Mouse (Mus musculus) macrophage (primary cell): Measurements from ENCODE around the gene Gatad1. TPM values are rescaled to one million over a fixed set of nuclear protein-coding genes. Genes with fewer than 3 reads are reported as not detected.
"Not testable (repeated sequence)": the region's sequence is repeated elsewhere in the genome, so short reads cannot be mapped to it uniquely, and the experiment has no call there.

Experiments used
- H3K27ac ChIP-seq: fragments of 350-480 bp; formaldehyde crosslinking; 2 replicates; pipeline ENCODE4 v1.9.0; 2021
- H3K36me3 ChIP-seq: fragments of 350-480 bp; formaldehyde crosslinking; 2 replicates; pipeline ENCODE4 v1.9.0; 2021; ENCODE audit errors: inconsistent target
- H3K4me3 ChIP-seq: fragments of 350-480 bp; formaldehyde crosslinking; 2 replicates; pipeline ENCODE4 v1.9.0; 2021; ENCODE audit errors: inconsistent target
- H3K79me2 ChIP-seq: fragments of 350-480 bp; formaldehyde crosslinking; 2 replicates; pipeline ENCODE4 v1.9.0; 2021; ENCODE audit errors: inconsistent target
- WGBS: methylation state at CpG from one replicate; pipeline ENCODE4 v1.1.7; 2026; ENCODE audit warnings: inconsistent platforms; ENCODE audit not compliant: missing documents; 5-methylcytosine and 5-hydroxymethylcytosine counted together
- polyA plus RNA-seq: library from polyadenylated mRNA; stranded (reverse); fragments of 250-400 nt; gene quantifications from 3 replicates; pipeline ENCODE4 v1.2.4, GENCODE M21; 2018; ENCODE audit warnings: inconsistent platforms
- total RNA-seq, 78 experiments: library from RNA; depleted of rRNA; stranded (reverse); fragments of 250-400 nt; gene quantifications; 1 replicate in 9 of 78; 2 replicates in 24 of 78; 3 replicates in 43 of 78; 4 replicates in 2 of 78; pipeline ENCODE4 v1.2.4; 2018; ENCODE audit warnings: inconsistent platforms in 56 of 78

Gatad1 gene
- total RNA-seq (2018; cell fraction: chromatin; rRNA removed): 10 to 100 TPM in 16 of 26 experiments, 1 to 10 TPM in 10; 2.3 to 31.0 (median 13.1) TPM
- 100 to 1,000 TPM in 9 of 26 experiments, 10 to 100 TPM in 17; 64.6 to 126 (median 94.0) TPM for total RNA-seq (2018; cell fraction: cytosol; rRNA removed)
- 10 to 100 TPM; 14.2 to 59.6 (median 29.2) TPM for total RNA-seq (2018; cell fraction: nucleus; rRNA removed)
- 60.5 to 147 TPM (median 87.0 TPM) in 3 replicates for polyA plus RNA-seq

GRCm38 (mm10) chr5:3657085-3657484 is at the start of gene Gatad1:
Gene Gatad1 (minus strand): TSS chr5:3657185.
- no peak within 1 kb of the TSS for H3K27ac ChIP-seq
- 95% methylated on average over 5 of the region's 5 CpGs for WGBS
- H3K79me2 ChIP-seq: no peaks in the 10 kb centered on the region
- H3K4me3 ChIP-seq: no peak within 1 kb of the TSS
- H3K36me3 ChIP-seq: no peaks in the 10 kb centered on the region

- Histone ChIP-seq H3K27ac (no peak overlapping the region), H3K79me2 (no peaks in the 10 kb centered on the region), H3K36me3 (peaks cover 45% of the 10 kb centered on the region), H3K4me3 (no peak overlapping the region)
- WGBS: 96% methylated on average over 4 of the region's 4 CpGs
Observed at GRCm38 (mm10) chr5:3702180-3702579, 45.2 kb upstream of the Gatad1 start.

DNA sequence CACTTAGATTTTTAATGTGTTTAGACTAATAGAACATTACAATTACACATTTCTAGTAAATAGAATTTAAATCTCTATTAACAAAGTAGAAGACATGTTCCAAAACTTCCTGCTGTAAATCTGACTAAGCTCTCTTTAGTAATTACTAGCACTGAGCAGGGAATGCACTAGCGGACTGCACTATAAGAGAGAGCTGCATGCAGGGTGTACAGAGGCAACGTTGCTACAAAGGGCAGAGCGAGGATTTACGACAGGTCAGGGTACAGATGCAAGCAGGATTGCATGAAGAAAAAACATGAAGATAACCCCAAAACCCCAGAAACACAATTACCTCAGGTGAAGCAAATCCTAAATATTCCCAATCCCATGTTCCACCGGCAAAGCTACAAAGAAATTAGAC is 43.0 kb upstream of the Gatad1 start:
- 97% methylated on average over 5 of the region's 5 CpGs for WGBS
- peaks cover 44% of the 10 kb centered on the region for H3K36me3 ChIP-seq
- no peaks in the 10 kb centered on the region for H3K79me2 ChIP-seq
- no peak overlapping the region for H3K4me3 ChIP-seq
- H3K27ac ChIP-seq: no peak overlapping the region

- H3K79me2 ChIP-seq: no peaks in the 10 kb centered on the region
- H3K4me3 ChIP-seq: no peak overlapping the region
- WGBS: 72% methylated on average over 3 of the region's 3 CpGs
- H3K36me3 ChIP-seq: peaks cover 52% of the 10 kb centered on the region
- H3K27ac ChIP-seq: no peak overlapping the region
Observed at GRCm38 (mm10) chr5:3696031-3696430, 39.0 kb upstream of the Gatad1 start.

DNA sequence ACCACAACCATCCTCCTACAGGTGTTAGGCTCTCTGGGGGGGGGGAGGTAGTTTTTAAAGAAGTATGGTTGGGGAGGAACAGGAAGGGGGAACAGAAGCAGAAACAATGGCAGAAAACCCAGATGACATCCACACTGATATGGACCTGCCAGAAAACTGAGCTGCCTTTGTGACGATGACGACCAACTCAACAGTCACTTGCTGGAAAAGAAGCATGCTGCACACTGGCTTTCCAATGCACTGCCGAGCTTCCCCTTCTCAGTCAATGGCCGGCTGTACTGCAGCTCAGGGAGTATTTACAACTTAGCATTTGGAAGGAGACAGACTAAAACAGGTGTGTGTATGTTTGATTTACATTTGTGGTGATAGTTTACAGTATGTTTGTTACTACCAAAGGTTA is 38.2 kb upstream of the Gatad1 start:
- WGBS: 71% methylated on average over 4 of the region's 4 CpGs
- Histone ChIP-seq H3K79me2 (no peaks in the 10 kb centered on the region), H3K4me3 (no peak overlapping the region), H3K36me3 (peaks cover 47% of the 10 kb centered on the region), H3K27ac (no peak overlapping the region)

DNA sequence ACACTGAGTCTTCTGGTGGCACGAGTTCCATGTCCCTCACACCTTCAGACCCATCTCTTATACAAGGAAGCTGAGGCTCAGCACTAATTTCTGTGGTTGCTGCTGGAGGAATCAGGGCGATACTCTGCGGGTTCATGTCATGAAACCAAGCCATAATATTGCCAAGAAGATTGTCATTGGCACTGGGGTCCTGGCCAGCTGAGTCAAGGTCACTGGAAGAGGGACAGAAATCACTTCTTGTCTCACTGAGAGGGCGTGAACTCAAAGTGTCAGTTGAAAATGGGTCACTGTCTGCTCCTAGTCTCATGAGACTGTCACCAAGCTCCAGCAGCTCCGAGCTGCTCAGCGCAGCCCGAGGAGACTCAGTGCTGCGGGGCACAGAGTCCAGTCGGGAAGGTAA is 36.0 kb upstream of the Gatad1 start:
- Histone ChIP-seq H3K27ac (no peak overlapping the region), H3K36me3 (peaks cover 43% of the 10 kb centered on the region), H3K4me3 (no peak overlapping the region), H3K79me2 (no peaks in the 10 kb centered on the region)
- 96% methylated on average over 9 of the region's 9 CpGs for WGBS

DNA sequence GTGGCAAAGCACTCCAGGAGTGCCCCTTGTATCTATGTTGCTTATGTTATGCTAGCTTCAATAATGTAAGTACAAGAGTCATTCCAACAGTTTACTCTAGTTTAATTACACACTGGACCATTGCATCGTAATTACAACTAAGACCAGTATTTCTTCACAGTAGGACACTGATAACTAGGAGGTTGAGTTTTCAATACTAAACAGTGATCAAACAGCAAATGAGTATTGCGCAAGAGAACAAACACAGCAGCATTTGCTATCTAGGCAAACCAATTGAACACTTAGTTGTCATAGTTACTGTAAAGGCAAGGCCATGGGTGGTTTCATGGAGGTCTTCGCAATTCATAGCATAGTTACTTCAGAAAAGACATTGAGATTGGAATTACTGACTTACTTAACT is 34.3 kb upstream of the Gatad1 start:
- Histone ChIP-seq H3K27ac (no peak overlapping the region), H3K79me2 (no peaks in the 10 kb centered on the region), H3K36me3 (peaks cover 43% of the 10 kb centered on the region), H3K4me3 (no peak overlapping the region)
- 97% methylated on average over 3 of the region's 3 CpGs for WGBS

GRCm38 (mm10) chr5:3688298-3688697 is 31.3 kb upstream of the Gatad1 start:
- Histone ChIP-seq H3K36me3 (peaks cover 20% of the 10 kb centered on the region), H3K27ac (no peak overlapping the region), H3K4me3 (no peak overlapping the region), H3K79me2 (no peaks in the 10 kb centered on the region)
- WGBS: 66% methylated on average over 8 of the region's 8 CpGs

DNA sequence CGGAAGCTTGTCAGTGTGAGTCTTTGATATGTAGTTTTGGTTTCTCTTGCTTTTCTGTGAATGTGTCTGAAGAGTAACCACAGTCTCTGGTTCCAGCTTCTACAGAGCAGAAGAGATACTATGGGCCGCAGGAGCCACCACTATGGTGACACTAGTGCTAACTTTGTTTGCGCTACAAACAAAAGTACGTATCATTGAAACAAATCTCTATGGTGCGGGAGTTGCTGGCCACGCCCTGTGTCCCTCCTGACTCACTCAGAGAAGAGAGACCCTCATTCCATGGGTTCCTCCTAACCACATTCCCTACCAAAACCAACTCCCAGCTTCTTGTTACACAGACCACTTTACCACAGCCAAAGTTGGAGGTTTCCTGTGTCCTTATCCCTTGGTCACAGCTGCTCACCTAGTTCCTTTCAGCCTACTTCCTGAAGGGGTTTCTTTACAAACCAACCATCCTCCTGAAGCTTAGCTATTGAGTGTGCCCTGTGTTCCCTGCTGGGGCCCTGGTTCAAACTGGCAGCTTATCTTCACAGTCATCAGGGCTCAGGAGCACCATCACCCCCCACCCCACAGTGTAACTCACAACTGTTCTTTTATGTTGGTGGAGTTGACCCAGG is 13.1 kb upstream of the Gatad1 start:
- H3K27ac ChIP-seq: no peak overlapping the region

GRCm38 (mm10) chr5:3666585-3666984 is 9.6 kb upstream of the Gatad1 start:
- 78% methylated on average over 12 of the region's 12 CpGs for WGBS
- Histone ChIP-seq H3K4me3 (no peak overlapping the region), H3K79me2 (no peaks in the 10 kb centered on the region), H3K27ac (no peak overlapping the region), H3K36me3 (no peaks in the 10 kb centered on the region)

More for the DNA sequence above, 13.1 kb upstream of the Gatad1 start:
- Histone ChIP-seq H3K36me3 (no peaks in the 10 kb centered on the region), H3K4me3 (no peak overlapping the region), H3K79me2 (no peaks in the 10 kb centered on the region)
- 21% methylated on average over 6 of the region's 6 CpGs for WGBS

DNA sequence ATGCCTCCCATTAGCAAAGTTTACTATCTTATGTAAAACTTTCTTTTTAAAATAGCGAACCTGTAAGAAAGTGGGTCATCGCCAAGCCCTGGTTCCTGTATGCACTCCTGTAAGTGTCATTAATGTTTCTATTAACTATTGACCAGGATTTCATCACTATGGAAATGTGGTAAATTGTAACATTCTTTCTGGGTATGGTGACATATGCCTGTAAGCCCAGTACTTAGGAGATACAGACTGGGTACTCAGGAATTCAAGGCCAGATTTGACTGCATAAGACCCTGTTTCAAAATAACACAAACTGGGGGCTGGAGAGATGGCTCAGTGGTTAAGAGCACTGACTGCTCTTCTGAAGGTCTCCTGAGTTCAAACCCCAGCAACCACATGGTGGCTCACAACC is 8.2 kb upstream of the Gatad1 start:
- H3K79me2 ChIP-seq: no peaks in the 10 kb centered on the region
- WGBS: 79% methylated on average over 2 of the region's 2 CpGs
- no peak overlapping the region for H3K4me3 ChIP-seq
- H3K36me3 ChIP-seq: no peaks in the 10 kb centered on the region
- H3K27ac ChIP-seq: no peak overlapping the region

DNA sequence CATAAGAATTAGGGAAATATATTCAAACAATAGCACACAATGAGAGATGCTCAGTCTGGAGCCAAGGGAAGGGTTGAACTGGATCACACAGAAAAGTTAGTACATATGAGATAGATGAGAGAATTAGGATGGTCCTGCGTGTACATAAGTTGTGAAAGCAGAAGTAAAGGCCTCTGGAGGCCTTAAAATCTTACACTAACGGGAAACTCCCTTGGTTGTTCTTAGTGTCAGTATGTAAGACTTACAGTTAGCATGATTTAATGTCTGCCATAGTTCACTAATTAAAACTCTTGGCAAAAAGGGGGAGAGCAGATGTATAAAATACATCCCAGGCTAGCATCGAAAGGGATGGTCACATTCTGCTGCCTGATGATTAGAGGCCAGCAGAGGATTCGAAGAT is 3.2 kb downstream of the Gatad1 start:
- no peaks in the 10 kb centered on the region for H3K79me2 ChIP-seq
- no peak overlapping the region for H3K4me3 ChIP-seq
- H3K27ac ChIP-seq: no peak overlapping the region
- H3K36me3 ChIP-seq: no peaks in the 10 kb centered on the region
- 44% methylated on average over 4 of the region's 4 CpGs for WGBS

DNA sequence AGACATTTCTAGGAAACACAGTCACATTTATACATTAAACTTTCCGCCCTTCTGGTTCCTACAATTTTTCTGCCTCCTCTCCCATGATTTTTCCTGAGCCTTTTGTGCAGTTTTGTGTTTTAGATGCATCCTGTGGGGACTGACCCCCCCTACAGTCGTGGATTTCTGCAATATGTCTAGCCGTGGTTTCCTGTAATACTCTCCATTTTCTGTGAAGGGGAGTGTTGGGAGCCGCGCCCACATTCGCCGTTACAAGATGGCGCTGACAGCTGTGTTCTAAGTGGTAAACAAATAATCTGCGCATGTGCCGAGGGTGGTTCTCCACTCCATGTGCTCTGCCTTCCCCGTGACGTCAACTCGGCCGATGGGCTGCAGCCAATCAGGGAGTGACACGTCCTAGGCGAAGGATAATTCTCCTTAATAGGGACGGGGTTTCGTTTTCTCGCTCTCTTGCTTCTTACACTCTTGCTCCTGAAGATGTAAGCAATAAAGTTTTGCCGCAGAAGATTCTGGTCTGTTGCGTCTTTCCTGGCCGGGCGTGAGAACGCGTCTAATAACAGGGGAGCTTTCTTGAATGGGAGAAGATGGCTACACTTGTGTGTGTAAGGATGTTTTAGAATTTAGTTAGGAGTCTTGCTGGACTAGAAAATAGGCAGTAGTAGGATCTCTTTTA is 3.9 kb downstream of the Gatad1 start:
- not testable (repeated sequence) for H3K36me3 ChIP-seq, H3K79me2 ChIP-seq, H3K27ac ChIP-seq, H3K4me3 ChIP-seq
- 77% methylated on average over 11 of the region's 25 CpGs for WGBS

- Histone ChIP-seq H3K4me3 (no peak overlapping the region), H3K36me3 (no peaks in the 10 kb centered on the region)
- WGBS: 49% methylated on average over 3 of the region's 5 CpGs
Observed at GRCm38 (mm10) chr5:3651621-3652020, 5.4 kb downstream of the Gatad1 start.

DNA sequence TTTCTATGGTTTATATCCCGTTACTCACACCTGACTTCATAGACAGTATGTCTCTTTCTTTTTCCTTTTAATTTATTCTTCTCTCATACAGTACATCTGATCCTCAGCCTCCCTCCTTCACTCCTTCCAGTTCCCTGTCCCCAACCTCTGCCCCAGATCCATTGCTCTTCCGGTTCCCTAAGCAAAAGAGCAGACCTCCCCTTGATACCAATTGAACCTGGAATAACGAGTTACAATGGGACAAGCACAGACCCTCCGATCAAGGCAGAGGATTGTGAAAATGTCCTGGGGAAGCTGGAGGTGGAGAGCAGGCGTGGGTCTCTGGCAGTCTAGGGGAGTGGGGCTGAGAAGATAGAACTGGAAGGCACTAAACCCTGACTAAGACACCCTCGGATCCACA is 6.1 kb downstream of the Gatad1 start, which contains the start of gene Tmbim7:
Gene Tmbim7, plus strand, starts transcription at position 301 of the 400 bp plus-strand sequence.
- no peak within 1 kb of the TSS for H3K27ac ChIP-seq
- no peak within 1 kb of the TSS for H3K4me3 ChIP-seq
- peaks cover 11% of the 10 kb centered on the region for H3K79me2 ChIP-seq
- 93% methylated on average over 6 of the region's 6 CpGs for WGBS
- no peaks in the 10 kb centered on the region for H3K36me3 ChIP-seq

More at GRCm38 (mm10) chr5:3651621-3652020, 5.4 kb downstream of the Gatad1 start:
- peaks cover 3% of the 10 kb centered on the region for H3K79me2 ChIP-seq
- no peak overlapping the region for H3K27ac ChIP-seq
